Mouse (Mus musculus): ENCODE measurements around the gene Fam117b.

GRCm38 (mm10) chr1:59923201-59923600 is 10.4 kb downstream of the Fam117b start:
- TF ChIP-seq CTCF (IDR thresholded peaks at IDR 0.05) (no peak), EP300 (IDR thresholded peaks at IDR 0.05) (peak; percentile 93)

All from lung, postnatal 0 days (tissue).